Mouse (Mus musculus): ENCODE data around the gene Adora2a.
"Not testable (repeated sequence)": the region's sequence is repeated elsewhere in the genome, so short reads cannot be mapped to it uniquely, and the experiment has no call there.

The Adora2a gene

GRCm38 (mm10) chr10:75316872-75316907, at the start of gene Adora2a:
Adora2a (plus strand) TSS chr10:75316877.
- DNase-seq, result no peak

GRCm38 (mm10) chr10:75273020-75273419, 43.7 kb upstream of the Adora2a start:
- no peak for DNase-seq

- DNase-seq, result no peak
These were observed 40.2 kb upstream of the Adora2a start for GRCm38 (mm10) chr10:75276427-75277013.

- DNase-seq, result peak; percentile 23
These were observed 39.2 kb upstream of the Adora2a start for GRCm38 (mm10) chr10:75277501-75277900.

- DNase-seq, result peak; percentile 23
These were observed 34.0 kb upstream of the Adora2a start for GRCm38 (mm10) chr10:75282648-75283047.

- DNase-seq, result no peak
These were observed 32.9 kb upstream of the Adora2a start for GRCm38 (mm10) chr10:75283821-75284220.

- no peak for DNase-seq
These were observed 28.1 kb upstream of the Adora2a start for GRCm38 (mm10) chr10:75288579-75288978.

- DNase-seq, result no peak
These were observed 27.3 kb upstream of the Adora2a start for GRCm38 (mm10) chr10:75289392-75289791.

GRCm38 (mm10) chr10:75290650-75291049, 26.0 kb upstream of the Adora2a start:
- no peak for DNase-seq

GRCm38 (mm10) chr10:75291338-75291737, 25.3 kb upstream of the Adora2a start:
- DNase-seq, result no peak

- not testable (repeated sequence) for DNase-seq
These were observed 24.5 kb upstream of the Adora2a start for GRCm38 (mm10) chr10:75292206-75292605.

GRCm38 (mm10) chr10:75293288-75293687, 23.4 kb upstream of the Adora2a start:
- no peak for DNase-seq

GRCm38 (mm10) chr10:75294362-75294761, 22.3 kb upstream of the Adora2a start:
- no peak for DNase-seq

- DNase-seq, result no peak
These were observed 21.8 kb upstream of the Adora2a start for GRCm38 (mm10) chr10:75294926-75295325.

GRCm38 (mm10) chr10:75298608-75299007, 18.1 kb upstream of the Adora2a start:
- DNase-seq, result no peak

GRCm38 (mm10) chr10:75299785-75300418, 16.8 kb upstream of the Adora2a start:
- peak; percentile 76 for DNase-seq

- DNase-seq, result no peak
These were observed 15.4 kb upstream of the Adora2a start for GRCm38 (mm10) chr10:75301195-75301806.

GRCm38 (mm10) chr10:75301937-75302336, 14.7 kb upstream of the Adora2a start:
- no peak for DNase-seq

- no peak for DNase-seq
These were observed 14.1 kb upstream of the Adora2a start for GRCm38 (mm10) chr10:75302536-75302935.

- no peak for DNase-seq
These were observed 13.2 kb upstream of the Adora2a start for GRCm38 (mm10) chr10:75303324-75304048.

- no peak for DNase-seq
These were observed 12.7 kb upstream of the Adora2a start for GRCm38 (mm10) chr10:75304049-75304405.

GRCm38 (mm10) chr10:75304413-75304812, 12.3 kb upstream of the Adora2a start:
- DNase-seq, result no peak

- no peak for DNase-seq
These were observed 9.5 kb upstream of the Adora2a start for GRCm38 (mm10) chr10:75307130-75307529.

GRCm38 (mm10) chr10:75312361-75312760, 4.3 kb upstream of the Adora2a start:
- DNase-seq, result no peak

All from lung, postnatal 10 days (tissue).